In the genomic region with DNA sequence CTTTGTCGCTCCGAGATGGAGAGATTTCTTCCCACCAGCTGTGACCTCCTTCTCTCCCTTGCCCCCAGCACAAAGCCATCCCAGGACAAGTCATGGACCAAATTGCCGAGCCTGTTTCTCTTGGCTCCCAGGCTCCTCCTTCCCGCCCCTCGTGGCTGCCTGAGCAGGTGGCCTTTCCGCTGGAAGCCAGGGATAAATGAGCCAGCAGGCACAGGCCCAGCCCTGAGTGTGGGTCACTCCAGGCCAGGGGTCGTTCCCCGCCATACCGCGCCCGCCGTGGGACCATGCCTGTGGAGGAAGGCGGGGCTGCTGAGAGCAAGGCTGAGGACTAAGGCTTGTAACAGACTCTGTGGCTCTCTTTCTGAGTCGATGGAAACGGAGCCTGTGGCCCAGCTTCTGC, we compare ENCODE assay signal across 11 mouse cellular contexts. TPM values are rescaled to one million over a fixed set of nuclear protein-coding genes. Genes with fewer than 3 reads are reported as not detected.
DNase-seq lines count a peak whose midpoint lies in the region; ATAC-seq lines count a peak whose summit lies in the region.
"Had no signal": no experiment of that assay in that cellular context is flagged by ENCODE, and none has a peak within 500 bp of the region (broad histone marks: within the 10 kb centered on the region; RNA-seq: fewer than 3 reads in every experiment).

No protein-coding gene starts in this region.

- no peak for ATAC-seq in limb, embryonic 11.5 days (ENCODE audit: insufficient number of reproducible peaks, low FRiP score, low TSS enrichment, low read depth)
- ATAC-seq: Patski had no signal

- DNase-seq in adrenal gland, adult 2 months = peak; percentile 45
- no peak for DNase-seq in adrenal gland, adult 18-20 months (ENCODE audit: low spot score in 2 of 2)
- DNase-seq in lung, postnatal 10 days = peak; percentile 43
- DNase-seq in lung, adult 18-20 months = no peak
- peak; percentile 78 for DNase-seq in heart, adult 8-10 months (ENCODE audit: low spot score)
- peak; percentile 29 for DNase-seq in limb, embryonic 11.5 days (ENCODE audit: low spot score)
- DNase-seq in thymus, postnatal 14 days = no peak
- DNase-seq in layer of hippocampus, postnatal 25 days (ENCODE audit: extremely low spot score in 1 of 2, low spot score in 1 of 2) = no peak

- no peaks in the 10 kb centered on the region for H3K36me3 ChIP-seq in limb, embryonic 11.5 days (ENCODE audit: control insufficient read depth, insufficient read depth, low read length)
- H3K36me3 ChIP-seq: embryonic facial prominence, embryonic 15.5 days; stomach, embryonic 15.5 days had no signal

- no peak overlapping the region for H3K4me3 ChIP-seq in limb, embryonic 11.5 days (ENCODE audit: low read depth, low read length)
- H3K4me3 ChIP-seq: embryonic facial prominence, embryonic 15.5 days; stomach, embryonic 15.5 days had no signal

- H3K9me3 ChIP-seq in limb, embryonic 11.5 days (ENCODE audit: control insufficient read depth, low read length) = no peaks in the 10 kb centered on the region
- H3K9me3 ChIP-seq: embryonic facial prominence, embryonic 15.5 days; stomach, embryonic 15.5 days had no signal

- no peaks in the 10 kb centered on the region for H3K27me3 ChIP-seq in limb, embryonic 11.5 days (ENCODE audit: control insufficient read depth, insufficient read depth, low read length)
- H3K27me3 ChIP-seq: embryonic facial prominence, embryonic 15.5 days; Patski; stomach, embryonic 15.5 days had no signal

- peak overlapping the region; percentile 4; the same call in 1 of the 2 replicates for H3K9ac ChIP-seq in limb, embryonic 11.5 days (ENCODE audit: low read length)
- H3K9ac ChIP-seq: embryonic facial prominence, embryonic 15.5 days; stomach, embryonic 15.5 days had no signal

- WGBS in limb, embryonic 11.5 days = 34% methylated on average over 15 of the region's 15 CpGs

- peaks cover 3% of the 10 kb centered on the region; the same call in 1 of the 2 replicates for H3K4me1 ChIP-seq in limb, embryonic 11.5 days (ENCODE audit: control insufficient read depth, insufficient read depth, low read length)

- H3K4me2 ChIP-seq in limb, embryonic 11.5 days (ENCODE audit: low read depth, severe bottlenecking) = no peak overlapping the region
- H3K4me2 ChIP-seq: embryonic facial prominence, embryonic 15.5 days; stomach, embryonic 15.5 days had no signal

- no peak overlapping the region for H3K27ac ChIP-seq in limb, embryonic 11.5 days (replicated peaks; ENCODE audit: low read depth, low read length)
- H3K27ac ChIP-seq: embryonic facial prominence, embryonic 15.5 days; stomach, embryonic 15.5 days had no signal

RNA-seq across cellular contexts. Expression of a gene that starts 29.3 kb away (rescaled TPM):
- total RNA-seq in adrenal gland, adult 2 months (2021) = 10 to 100 TPM; 18.5 to 33.4 TPM
- polyA plus RNA-seq in adrenal gland, adult 2 months (2012; rRNA removed) = 32.7 and 36.2 TPM in 2 replicates
- 10 to 100 TPM; 16.7 to 53.8 TPM for total RNA-seq in adrenal gland, adult 18-20 months (2021)
- total RNA-seq in heart, adult 8-10 months (2022) = 10 to 100 TPM; 29.9 to 58.5 (median 52.4) TPM
- 8.6 and 8.7 TPM in 2 replicates for polyA plus RNA-seq in limb, embryonic 11.5 days (2014; fragmentation: Nextera tagmentation; extraction: Ambion mirVana)
- total RNA-seq in layer of hippocampus, postnatal 25 days (2021) = 10 to 100 TPM in 1 of 2 experiments, 1 to 10 TPM in 1; 5.6 to 10.6 TPM

Comparison
In these comparisons a context has a peak if more than half of its experiments do, and no peak if none do; other contexts are left out.
1. DNase-seq: peak in adrenal gland, adult 2 months (single experiment), lung, postnatal 10 days (single experiment), heart, adult 8-10 months (single experiment) and limb, embryonic 11.5 days (single experiment); none in adrenal gland, adult 18-20 months (0 of 2), lung, adult 18-20 months (0 of 2), thymus, postnatal 14 days (single experiment) and layer of hippocampus, postnatal 25 days (0 of 2).